ENCODE assay signal across 7 mouse cellular contexts in the genomic region with DNA sequence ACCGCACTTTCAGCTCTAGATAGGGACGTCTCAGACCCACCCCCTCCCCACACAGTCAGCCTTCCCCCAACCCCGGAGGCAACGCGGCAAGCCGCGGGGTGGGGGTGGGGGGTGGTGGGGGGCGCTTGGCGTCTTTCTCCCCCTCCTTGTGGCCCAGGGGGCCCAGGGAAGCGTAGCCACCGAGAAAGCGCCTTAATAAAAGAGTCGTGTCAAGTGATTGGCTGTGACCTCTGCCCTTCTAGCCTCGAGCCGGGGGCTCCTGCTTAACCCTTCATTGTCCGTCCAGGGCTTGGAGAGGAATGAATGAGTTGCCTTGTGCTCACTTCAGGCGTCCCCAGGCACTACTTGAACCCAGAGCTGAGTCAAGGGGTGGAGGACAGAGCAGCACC. TPM values are rescaled to one million over a fixed set of nuclear protein-coding genes. Genes with fewer than 3 reads are reported as not detected.
DNase-seq lines count a peak whose midpoint lies in the region; ATAC-seq and TF ChIP-seq lines count a peak whose summit lies in the region.

No protein-coding gene starts in this region.

- peak; percentile 51 for DNase-seq in R1 (ENCODE audit: low read depth, low spot score)
- no peak for DNase-seq in gastrocnemius, postnatal 4 days (ENCODE audit: low spot score in 2 of 2)
- DNase-seq in thymus, postnatal 36 days = no peak
- no peak for DNase-seq in cerebellum, postnatal 25 days

- no peaks in the 10 kb centered on the region for H3K9me3 ChIP-seq in ES-Bruce4 (replicated peaks; ENCODE audit: control insufficient read depth, insufficient read depth, low read length, poor library complexity, severe bottlenecking)
- H3K9me3 ChIP-seq in hindbrain, embryonic 12.5 days (replicated peaks) = no peaks in the 10 kb centered on the region
- H3K9me3 ChIP-seq in midbrain, embryonic 12.5 days = no peaks in the 10 kb centered on the region

- no peak overlapping the region for H3K27ac ChIP-seq in ES-Bruce4 (ENCODE audit: insufficient read depth, low read length)
- peak overlapping the region; percentile 82 for H3K27ac ChIP-seq in hindbrain, embryonic 12.5 days
- H3K27ac ChIP-seq in midbrain, embryonic 12.5 days (replicated peaks) = peak overlapping the region; percentile 83

- H3K36me3 ChIP-seq in ES-Bruce4 (ENCODE audit: control insufficient read depth, insufficient read depth, low read length, poor library complexity, severe bottlenecking) = no peaks in the 10 kb centered on the region
- peaks cover 3% of the 10 kb centered on the region; the same call in 1 of the 2 replicates for H3K36me3 ChIP-seq in hindbrain, embryonic 12.5 days
- H3K36me3 ChIP-seq in midbrain, embryonic 12.5 days = 0 out of 2 replicates have a peak, but pooled peaks cover 6% of the 10 kb centered on the region

- H3K9ac ChIP-seq in ES-Bruce4 (ENCODE audit: low read depth, poor library complexity, severe bottlenecking) = peak overlapping the region; percentile 49
- peak overlapping the region; percentile 62 for H3K9ac ChIP-seq in hindbrain, embryonic 12.5 days
- peak overlapping the region; percentile 48 for H3K9ac ChIP-seq in midbrain, embryonic 12.5 days (replicated peaks)

- WGBS in hindbrain, embryonic 12.5 days = under 1% methylated on average over 17 of the region's 17 CpGs
- WGBS in midbrain, embryonic 12.5 days = 0% methylated on average over 16 of the region's 17 CpGs

- H3K4me3 ChIP-seq in ES-Bruce4 (ENCODE audit: low read depth, low read length) = peak overlapping the region; percentile 47
- H3K4me3 ChIP-seq in hindbrain, embryonic 12.5 days = peak overlapping the region; percentile 44
- H3K4me3 ChIP-seq in midbrain, embryonic 12.5 days = peak overlapping the region; percentile 46

- TF ChIP-seq POLR2A in ES-Bruce4 (IDR thresholded peaks at IDR 0.05; ENCODE audit: insufficient read depth, low read length) = no peak

- peaks cover 11% of the 10 kb centered on the region for H3K4me1 ChIP-seq in ES-Bruce4 (ENCODE audit: control insufficient read depth, insufficient read depth, low read length)
- H3K4me1 ChIP-seq in hindbrain, embryonic 12.5 days = peaks cover 83% of the 10 kb centered on the region
- H3K4me1 ChIP-seq in midbrain, embryonic 12.5 days = peaks cover 84% of the 10 kb centered on the region

- no peak for ATAC-seq in hindbrain, embryonic 12.5 days (ENCODE audit: low FRiP score)
- ATAC-seq in midbrain, embryonic 12.5 days (ENCODE audit: low FRiP score, low read depth) = peak; percentile 13; the same call in 1 of the 2 replicates

- H3K4me2 ChIP-seq in hindbrain, embryonic 12.5 days (replicated peaks) = peak overlapping the region; percentile 62
- peak overlapping the region; percentile 67 for H3K4me2 ChIP-seq in midbrain, embryonic 12.5 days (replicated peaks)

- no peak for TF ChIP-seq CTCF in ES-Bruce4 (IDR thresholded peaks at IDR 0.05; ENCODE audit: low read depth, low read length)

- H3K27me3 ChIP-seq in ES-Bruce4 (ENCODE audit: control insufficient read depth, insufficient read depth, low read length, poor library complexity, severe bottlenecking) = no peaks in the 10 kb centered on the region; the same call in 1 of the 2 replicates
- H3K27me3 ChIP-seq in hindbrain, embryonic 12.5 days = 0 out of 2 replicates have a peak, but pooled peaks cover 2% of the 10 kb centered on the region
- H3K27me3 ChIP-seq in midbrain, embryonic 12.5 days = no peaks in the 10 kb centered on the region; the same call in 1 of the 2 replicates

- TF ChIP-seq EP300 in ES-Bruce4 (IDR thresholded peaks at IDR 0.05; ENCODE audit: insufficient read depth, low read depth, low read length) = no peak

RNA-seq across cellular contexts. Expression of a gene that starts 0.7 kb away (rescaled TPM):
- polyA plus RNA-seq in ES-Bruce4 (2011; ENCODE audit: insufficient read depth, insufficient read length, low read depth, missing spikeins) = 11.9 and 12.0 TPM in 2 replicates
- polyA plus RNA-seq in hindbrain, embryonic 12.5 days (2016; fragmentation: Nextera tagmentation; extraction: Ambion mirVana) = 384 and 396 TPM in 2 replicates
- 291 and 335 TPM in 2 replicates for polyA plus RNA-seq in midbrain, embryonic 12.5 days (2016; fragmentation: Nextera tagmentation; extraction: Ambion mirVana)
- total RNA-seq in gastrocnemius, postnatal 4 days (2021) = 1 to 10 TPM; 1.3 to 2.2 TPM

RNA-seq across cellular contexts. Expression of a gene that starts 17.3 kb away (rescaled TPM):
- 14.9 and 18.8 TPM in 2 replicates for polyA plus RNA-seq in ES-Bruce4 (2011; ENCODE audit: insufficient read depth, insufficient read length, low read depth, missing spikeins)
- polyA plus RNA-seq in hindbrain, embryonic 12.5 days (2016; fragmentation: Nextera tagmentation; extraction: Ambion mirVana) = 22.1 and 22.5 TPM in 2 replicates
- 23.5 and 24.2 TPM in 2 replicates for polyA plus RNA-seq in midbrain, embryonic 12.5 days (2016; fragmentation: Nextera tagmentation; extraction: Ambion mirVana)
- 1 to 10 TPM; 7.4 to 8.7 TPM for total RNA-seq in gastrocnemius, postnatal 4 days (2021)

RNA-seq across cellular contexts. Expression of a gene that starts 17.7 kb away (rescaled TPM):
- polyA plus RNA-seq in ES-Bruce4 (2011; ENCODE audit: insufficient read depth, insufficient read length, low read depth, missing spikeins) = 64.3 and 68.4 TPM in 2 replicates
- 67.7 and 68.7 TPM in 2 replicates for polyA plus RNA-seq in hindbrain, embryonic 12.5 days (2016; fragmentation: Nextera tagmentation; extraction: Ambion mirVana)
- polyA plus RNA-seq in midbrain, embryonic 12.5 days (2016; fragmentation: Nextera tagmentation; extraction: Ambion mirVana) = 78.7 and 79.0 TPM in 2 replicates
- 10 to 100 TPM; 20.2 to 20.6 TPM for total RNA-seq in gastrocnemius, postnatal 4 days (2021)

RNA-seq across cellular contexts. Expression of a gene that starts 23.1 kb away (rescaled TPM):
- polyA plus RNA-seq in ES-Bruce4 (2011; ENCODE audit: insufficient read depth, insufficient read length, low read depth, missing spikeins) = 34.5 and 36.0 TPM in 2 replicates
- polyA plus RNA-seq in hindbrain, embryonic 12.5 days (2016; fragmentation: Nextera tagmentation; extraction: Ambion mirVana) = 136 and 153 TPM in 2 replicates
- 183 and 196 TPM in 2 replicates for polyA plus RNA-seq in midbrain, embryonic 12.5 days (2016; fragmentation: Nextera tagmentation; extraction: Ambion mirVana)
- 100 to 1,000 TPM; 169 to 207 TPM for total RNA-seq in gastrocnemius, postnatal 4 days (2021)

RNA-seq across cellular contexts. Expression of a gene that starts 28.5 kb away (rescaled TPM):
- 207 and 219 TPM in 2 replicates for polyA plus RNA-seq in ES-Bruce4 (2011; ENCODE audit: insufficient read depth, insufficient read length, low read depth, missing spikeins)
- polyA plus RNA-seq in hindbrain, embryonic 12.5 days (2016; fragmentation: Nextera tagmentation; extraction: Ambion mirVana) = 72.9 and 79.0 TPM in 2 replicates
- 73.5 and 77.8 TPM in 2 replicates for polyA plus RNA-seq in midbrain, embryonic 12.5 days (2016; fragmentation: Nextera tagmentation; extraction: Ambion mirVana)
- 10 to 100 TPM; 55.0 to 57.0 TPM for total RNA-seq in gastrocnemius, postnatal 4 days (2021)

Comparison
In these comparisons a context has a peak if more than half of its experiments do, and no peak if none do; other contexts are left out.
1. RNA of a gene that starts 0.7 kb away (polyA plus RNA-seq): 384 to 396 TPM in hindbrain, embryonic 12.5 days and 291 to 335 TPM in midbrain, embryonic 12.5 days; 11.9 to 12.0 TPM in ES-Bruce4; every median in the first group is over 10 times any median in the second.
2. Peak in every context shown above with its lines, with median percentiles within 50 percentile points of each other: H3K4me3 ChIP-seq and H3K9ac ChIP-seq.